Mouse (Mus musculus) lung, adult 18-20 months (tissue): ENCODE data around the gene Nono.

Source experiments
- DNase-seq, 2 experiments: peaks; one replicate each; pipeline ENCODE4 v3.0.0; 2022; ENCODE audit warnings: mixed read lengths in 2 of 2

Gene Nono

DNA sequence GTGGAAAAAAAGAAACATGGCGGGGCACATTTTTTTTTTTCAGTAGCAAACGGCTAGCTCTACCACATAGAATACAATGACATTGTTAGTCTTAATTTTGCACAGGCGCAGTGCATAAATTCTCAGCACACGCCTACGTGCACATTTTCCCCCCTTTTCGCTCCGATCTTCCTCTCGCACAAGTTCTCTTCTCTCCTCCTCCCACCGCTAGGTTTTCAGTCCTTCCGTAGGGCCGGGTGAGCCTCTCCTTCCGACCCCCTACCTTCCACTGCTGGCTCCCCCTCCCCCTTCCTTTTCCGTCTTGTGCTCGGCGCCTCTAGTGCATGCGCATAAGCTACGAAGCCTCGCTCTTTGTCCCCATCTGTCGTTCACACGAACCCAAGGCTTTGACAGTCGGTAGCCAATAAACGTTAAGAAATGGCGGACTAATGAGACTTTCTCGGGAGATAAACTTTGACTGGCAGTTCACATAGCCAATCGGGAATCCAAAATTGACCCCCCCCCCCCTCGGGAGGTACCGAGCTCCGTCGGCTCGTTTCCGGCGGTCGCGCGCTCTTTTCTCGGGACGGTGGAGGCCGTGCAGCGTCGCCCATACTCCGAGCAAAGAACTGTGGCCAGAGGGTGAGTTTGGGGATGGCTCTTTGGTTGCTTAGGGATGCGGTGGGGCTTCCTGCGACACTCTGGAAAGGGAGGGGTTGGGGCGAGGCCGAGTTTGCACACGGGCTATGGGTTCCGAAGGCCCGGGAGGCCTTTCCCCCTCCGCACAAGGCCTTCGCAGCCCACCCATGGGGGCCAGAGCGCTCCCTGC lies at the start of gene Nono:
Gene Nono, plus strand, starts transcription at position 177 of the 808 bp plus-strand sequence.
- DNase-seq: peak; percentile 87 to 90

DNA sequence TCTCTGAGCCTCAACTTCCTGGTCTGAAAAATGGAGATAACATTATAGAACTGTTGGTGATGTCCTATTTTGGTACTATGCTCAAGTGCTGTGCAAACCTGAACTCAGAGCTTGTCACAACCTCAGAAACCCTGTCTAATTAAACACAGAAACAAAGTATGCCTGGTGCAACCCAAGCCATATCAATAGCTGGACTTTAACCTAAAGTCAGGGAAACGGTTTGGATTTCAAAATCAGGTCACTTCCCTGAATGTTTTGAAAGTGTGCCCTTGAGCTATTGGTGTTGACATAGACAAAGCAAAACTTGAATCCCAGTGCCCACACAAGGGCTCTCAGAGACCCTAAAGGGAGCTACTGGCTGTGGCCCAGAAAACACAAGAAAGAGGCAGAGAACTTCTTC lies 49.4 kb upstream of the Nono start:
- DNase-seq: peak; percentile 8 to 17

DNA sequence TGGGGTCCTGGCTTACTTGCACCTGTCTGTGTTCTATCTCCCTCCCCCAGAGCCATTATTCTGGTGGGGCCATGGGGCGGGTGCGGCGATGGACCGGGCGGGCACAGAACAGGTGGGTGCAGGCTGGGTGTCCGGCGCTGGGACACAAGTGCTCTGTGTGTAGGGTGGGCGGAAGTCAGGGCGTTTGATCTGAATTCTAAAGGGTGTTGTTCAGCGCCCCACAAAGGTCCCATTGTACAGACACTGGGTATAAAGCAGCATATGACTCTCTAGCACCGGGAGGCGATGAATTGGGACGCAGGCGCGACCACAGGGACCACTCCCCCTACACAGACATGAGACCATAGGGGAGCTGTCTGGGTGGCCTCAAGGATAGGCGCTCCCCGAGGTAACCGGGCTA lies 45.7 kb upstream of the Nono start:
- no peak for DNase-seq

DNA sequence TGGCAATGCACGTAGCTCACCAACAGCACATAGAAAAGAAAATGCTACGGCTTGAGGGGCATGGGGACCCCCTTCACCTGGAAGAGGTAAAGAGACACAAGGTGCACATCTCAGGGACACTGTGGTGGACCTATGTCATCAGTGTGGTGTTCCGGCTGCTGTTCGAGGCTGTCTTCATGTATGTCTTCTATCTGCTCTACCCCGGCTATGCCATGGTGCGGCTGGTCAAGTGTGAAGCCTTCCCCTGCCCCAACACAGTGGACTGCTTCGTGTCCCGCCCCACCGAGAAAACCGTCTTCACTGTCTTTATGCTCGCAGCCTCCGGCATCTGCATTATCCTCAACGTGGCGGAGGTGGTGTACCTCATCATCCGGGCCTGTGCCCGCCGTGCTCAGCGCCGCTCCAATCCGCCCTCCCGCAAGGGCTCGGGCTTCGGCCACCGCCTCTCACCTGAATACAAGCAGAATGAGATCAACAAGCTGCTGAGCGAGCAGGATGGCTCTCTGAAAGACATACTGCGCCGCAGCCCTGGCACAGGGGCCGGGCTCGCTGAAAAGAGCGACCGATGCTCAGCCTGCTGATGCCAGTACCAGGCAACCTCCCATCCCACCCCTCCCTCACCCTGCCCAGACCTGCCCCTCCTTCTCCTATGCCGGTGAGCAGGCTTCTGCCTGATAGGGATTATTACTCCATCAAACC lies 44.5 kb upstream of the Nono start:
- DNase-seq: no peak

DNA sequence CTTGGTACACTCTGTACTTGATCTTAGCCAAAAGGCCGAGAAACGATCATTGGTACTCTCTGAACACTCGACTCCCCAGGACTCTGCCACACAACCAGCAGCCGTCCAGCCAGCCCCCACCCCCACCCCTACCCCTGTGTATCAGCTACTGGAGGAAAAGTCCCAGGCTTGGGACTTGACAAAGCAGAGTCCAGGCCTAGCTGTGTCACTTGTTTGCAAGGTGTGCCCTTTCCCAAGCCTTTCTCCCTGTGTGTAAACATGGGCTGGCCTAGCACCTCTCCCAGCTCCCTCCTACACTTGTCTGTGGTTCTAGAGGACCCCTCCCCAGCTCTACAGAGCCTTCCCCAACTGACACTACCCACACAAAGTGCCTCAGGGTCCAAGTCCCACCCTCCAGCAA lies 42.9 kb upstream of the Nono start:
- DNase-seq: no peak

DNA sequence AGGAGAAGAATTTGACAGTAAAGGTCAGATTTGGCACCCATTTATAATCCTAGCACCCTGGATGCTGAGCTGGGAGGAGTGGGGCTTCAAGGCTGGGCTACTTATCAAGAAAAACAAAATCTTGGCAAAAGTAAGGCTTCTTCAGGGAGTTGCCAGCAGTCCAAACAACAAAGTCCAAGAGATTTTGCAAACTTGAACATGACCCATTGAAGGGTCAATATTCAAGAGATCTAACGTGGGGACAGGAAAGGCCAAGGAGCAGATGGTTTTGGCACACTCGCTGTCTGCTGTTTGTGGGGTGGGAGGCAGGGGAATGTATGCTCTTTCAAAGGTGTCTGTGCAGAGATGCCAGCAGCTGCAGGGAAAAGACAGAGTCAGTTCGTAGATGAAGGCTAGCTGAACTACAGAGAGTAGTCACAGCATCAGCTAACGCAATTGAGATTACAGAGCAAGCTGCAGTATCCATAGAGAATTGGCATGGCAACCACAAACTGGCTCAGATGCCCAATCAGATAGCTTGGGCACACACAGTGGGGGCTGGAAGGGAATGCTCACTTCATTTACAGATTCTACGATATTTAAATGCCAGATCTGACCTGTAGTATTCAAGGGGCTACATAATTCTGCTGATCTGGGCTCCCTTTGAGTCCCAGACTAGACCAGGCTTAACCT lies 40.1 kb upstream of the Nono start:
- no peak for DNase-seq

DNA sequence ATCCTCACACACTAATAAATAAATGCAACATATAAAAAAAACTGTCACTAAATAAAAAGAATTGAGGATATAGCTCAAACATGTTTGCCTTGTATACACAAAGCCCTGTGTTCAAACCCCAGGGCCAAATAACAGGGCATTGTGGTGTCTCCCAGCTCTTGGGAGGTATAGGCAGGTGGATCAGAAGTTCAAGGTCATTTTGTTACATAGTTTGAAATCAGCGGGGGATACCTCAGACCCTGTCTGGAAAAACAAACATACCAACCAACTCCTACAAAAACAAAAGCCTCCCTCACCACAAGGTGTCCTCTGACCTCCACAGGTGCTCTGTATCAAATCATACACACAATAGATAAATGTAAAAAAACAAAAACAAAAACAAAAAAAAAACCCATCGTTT lies 34.8 kb upstream of the Nono start:
- DNase-seq: no peak

DNA sequence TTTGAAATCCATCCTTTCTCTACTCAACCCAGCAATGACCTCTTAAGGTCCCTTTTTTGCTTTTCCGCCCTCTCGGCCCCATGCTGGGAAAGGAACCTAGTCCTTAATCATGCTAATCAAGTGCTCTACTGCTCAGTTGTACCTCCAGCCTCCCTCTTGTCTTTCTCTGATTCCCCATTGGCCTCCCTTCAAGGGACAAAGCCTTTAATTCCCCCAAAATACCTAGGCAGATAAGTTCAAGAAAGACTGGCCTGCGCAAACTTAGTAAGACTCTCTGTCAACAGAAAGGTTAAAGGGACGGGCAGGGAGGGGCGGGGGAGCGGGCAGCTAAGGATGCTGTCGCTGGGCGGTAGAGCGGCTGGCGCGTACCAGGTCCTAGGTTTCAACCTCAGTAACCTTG lies 32.7 kb upstream of the Nono start:
- no peak for DNase-seq

DNA sequence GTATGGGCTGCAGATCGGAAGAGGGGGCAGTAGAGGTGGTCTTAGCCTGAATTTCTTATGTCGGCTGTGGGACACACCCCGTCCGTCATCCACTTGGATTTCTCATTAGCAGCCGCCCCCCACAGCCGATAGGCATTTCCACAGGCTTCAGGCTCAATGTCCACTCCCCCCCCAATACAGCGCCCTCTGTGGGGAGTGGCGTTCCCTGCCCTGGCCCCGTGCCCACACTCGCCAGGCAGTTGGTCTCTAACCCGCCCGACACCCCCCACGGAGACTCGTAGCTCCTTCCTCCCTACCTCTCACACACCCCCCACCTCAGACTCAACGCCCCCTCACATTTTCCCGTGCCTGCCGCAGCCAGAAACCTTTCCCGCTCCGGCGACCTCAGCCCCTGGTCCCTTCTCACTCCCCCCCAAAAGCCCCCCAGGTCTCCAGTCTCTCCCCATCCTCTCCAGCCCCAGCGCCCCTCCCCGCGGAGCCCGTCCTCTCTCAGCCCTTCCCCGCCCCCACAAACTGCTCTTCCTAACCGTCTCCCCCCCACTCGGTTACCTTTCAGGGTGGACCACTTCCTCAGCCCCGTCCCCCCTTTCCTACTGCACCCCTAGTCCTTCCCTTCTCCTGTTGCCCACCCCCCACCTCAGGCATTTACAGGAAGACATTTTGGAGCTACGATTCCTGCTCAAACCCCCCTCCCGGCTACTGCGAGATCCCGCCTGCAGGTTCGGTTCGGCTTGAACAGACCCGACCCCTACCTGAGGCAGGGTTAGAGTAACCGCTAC lies 10.0 kb upstream of the Nono start:
- peak; percentile 31 to 63 for DNase-seq

DNA sequence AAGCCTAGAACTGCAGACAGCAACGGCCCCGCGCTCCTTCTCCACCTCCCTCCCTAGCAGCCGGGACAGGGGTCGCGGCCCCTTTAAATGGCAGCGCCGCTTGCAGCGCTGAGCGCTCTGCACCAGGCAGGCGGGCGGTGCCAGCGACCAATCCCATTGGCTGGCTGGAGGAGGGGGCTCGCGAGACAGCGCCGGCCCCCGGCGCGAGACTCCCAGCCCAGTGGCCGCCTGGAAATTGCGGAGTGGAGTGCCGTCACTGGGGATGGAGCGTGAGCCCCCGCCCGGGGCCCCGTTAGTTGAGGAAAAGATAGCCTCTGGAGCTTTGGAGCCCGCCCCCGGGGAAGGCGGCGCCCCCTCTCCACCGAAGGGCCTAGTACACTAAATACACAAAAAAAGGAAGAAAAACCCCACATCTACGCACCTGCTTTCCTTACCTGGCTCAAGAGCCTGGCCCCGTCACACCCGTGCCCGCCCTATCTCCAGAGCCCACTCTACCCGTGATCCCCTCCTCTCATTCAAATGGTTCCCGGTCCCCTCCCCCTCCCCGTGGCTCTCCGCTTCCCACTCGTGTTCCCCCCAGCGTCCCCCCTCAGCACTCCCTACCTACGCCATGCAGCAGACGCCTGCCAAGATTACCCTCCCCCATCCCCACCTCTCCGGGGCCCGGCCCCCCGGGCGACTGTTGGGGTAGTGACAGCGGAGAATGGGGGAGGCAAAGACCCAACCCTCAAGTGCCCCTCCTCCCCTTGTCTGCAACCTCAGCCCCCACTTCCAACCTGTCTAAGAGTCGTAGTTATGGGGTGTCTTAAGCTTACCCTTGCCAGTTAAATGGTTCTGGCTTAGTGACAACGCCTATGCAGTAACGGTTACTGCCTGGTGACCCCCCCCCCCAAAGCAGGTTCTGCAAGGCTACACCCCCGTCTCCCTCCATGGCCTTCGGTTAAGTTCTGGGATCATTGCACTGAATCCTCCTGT lies 9.1 kb upstream of the Nono start:
- peak; percentile 86 to 89 for DNase-seq

DNA sequence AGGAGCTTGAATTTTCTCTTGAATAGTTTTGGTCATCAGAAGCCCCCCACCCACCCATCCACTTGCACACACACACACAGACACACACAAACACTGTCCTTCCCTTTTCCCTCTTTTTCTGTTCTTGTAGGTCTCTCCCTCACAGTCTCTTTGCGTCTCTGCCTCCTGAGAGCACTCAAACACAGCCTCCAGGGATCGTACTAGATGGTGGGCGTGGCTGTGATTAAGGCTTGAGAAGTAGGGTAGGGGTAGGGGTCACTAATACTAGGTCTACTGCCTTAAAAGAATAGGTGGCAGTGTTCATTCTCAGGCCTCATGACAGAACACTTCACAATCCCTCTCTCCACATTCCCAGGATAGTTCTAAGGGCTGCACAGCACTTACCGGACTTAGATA lies 8.4 kb upstream of the Nono start, which contains the start of gene Zmym3:
Gene Zmym3, minus strand, starts transcription at position 150 of the 396 bp plus-strand sequence.
- DNase-seq: peak in 1 of 2 experiments; percentile 17

DNA sequence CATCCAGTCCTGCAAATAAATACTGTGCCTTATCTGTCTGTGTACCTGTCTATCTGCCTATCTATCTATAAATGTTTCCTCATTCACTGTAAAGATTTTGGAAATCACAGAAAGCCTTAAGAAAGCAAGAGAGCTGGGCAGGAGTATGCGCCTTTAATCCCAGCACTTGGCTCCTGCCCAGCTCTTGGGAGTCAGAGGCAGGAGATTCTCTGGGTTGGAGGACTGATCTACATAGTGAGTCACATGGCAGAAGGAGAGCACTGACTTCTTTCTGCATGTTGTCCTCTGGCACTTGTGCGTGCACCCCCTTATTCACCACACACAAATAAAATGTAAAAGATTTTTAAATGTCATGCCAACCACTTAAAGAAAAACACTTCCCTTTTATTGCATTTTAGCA lies 5.7 kb upstream of the Nono start:
- DNase-seq: no peak

DNA sequence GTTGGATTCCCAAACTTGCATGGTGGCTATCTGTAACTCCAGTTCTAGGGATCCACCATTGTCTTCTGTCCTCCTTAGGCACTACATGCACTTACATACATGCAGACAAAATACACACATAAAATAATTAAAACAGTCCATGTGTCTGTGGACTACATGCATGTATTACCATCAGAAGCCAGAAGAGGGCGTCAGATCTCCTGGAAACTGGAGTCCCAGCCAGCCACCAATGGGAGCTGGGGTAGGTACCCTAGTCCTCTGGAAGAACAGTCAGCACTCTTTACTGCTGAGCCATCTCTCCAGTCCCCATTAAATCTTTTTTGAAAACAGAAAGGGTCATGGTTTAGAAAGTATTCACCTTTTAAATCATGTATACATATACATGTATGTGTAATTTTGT lies 1.3 kb upstream of the Nono start:
- DNase-seq: peak in 1 of 2 experiments; percentile 34

DNA sequence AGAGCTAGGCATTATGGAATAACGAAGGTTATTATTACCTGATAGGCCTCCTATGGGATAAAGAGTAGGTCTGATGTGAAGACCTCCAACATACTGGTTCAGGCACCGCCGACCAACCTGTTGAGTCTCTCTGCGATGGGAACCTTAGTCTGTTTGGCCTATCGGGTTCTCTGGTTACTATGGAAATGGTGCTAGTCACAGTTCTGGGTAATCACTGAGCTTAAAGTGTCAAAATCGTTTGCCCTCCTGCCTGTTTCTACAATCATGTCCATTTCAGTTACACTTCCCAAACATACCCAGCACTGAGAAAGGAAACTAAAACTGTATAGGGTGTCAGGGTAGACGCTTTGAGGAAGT lies 355 bp upstream of the Nono start:
- no peak for DNase-seq

DNA sequence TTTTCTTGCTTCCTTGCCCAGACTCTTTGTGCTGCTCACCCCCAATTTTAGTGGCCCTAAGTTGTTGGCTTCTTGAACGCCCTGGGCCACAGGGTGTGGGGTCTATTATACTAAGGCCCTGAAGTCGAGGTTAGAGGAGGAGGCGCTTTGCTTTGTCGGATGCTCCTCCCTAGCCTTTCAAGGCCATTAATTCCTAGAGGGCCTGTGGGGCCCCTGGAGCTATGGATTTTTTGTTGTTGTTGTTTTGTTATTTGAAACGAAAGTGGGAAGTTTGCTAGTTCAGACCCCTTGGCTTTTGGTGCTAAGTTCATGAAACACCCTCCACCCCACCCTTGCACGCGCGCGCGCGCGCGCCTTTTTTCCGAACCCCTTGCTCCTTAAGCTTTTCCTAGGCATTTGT lies 858 bp downstream of the Nono start:
- peak in 1 of 2 experiments; percentile 7 for DNase-seq

DNA sequence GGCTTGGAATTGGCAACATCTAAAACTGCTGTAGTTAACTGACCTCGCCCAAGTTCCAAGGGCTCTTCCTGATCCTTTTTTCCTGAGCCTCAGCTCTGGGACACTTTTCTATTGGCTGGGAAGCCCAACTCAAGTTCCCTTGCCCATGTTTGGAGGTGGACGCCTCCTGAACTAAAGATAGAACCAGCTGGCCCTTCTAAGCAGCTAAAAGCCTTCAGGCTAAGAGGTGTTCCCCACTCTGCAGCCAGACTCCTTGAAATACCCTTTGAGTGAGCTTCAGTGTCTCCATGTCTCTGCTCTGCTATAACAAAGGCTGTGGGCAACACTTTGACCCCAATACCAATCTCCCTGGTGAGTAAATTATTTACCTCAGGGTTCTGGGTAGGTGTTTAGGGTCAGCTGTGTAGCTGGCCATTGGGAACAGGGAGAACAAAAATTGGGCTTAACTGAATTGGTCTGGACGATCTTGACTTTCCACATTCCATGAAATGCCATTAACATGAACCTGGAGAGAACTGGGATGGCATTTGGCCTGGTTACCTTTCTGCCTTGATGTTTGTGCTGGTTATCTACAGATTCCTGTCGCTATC lies 19.9 kb downstream of the Nono start, which contains the start of gene Itgb1bp2:
Gene Itgb1bp2, plus strand, starts transcription at position 203 of the 590 bp plus-strand sequence.
- peak; percentile 5 to 11 for DNase-seq

DNA sequence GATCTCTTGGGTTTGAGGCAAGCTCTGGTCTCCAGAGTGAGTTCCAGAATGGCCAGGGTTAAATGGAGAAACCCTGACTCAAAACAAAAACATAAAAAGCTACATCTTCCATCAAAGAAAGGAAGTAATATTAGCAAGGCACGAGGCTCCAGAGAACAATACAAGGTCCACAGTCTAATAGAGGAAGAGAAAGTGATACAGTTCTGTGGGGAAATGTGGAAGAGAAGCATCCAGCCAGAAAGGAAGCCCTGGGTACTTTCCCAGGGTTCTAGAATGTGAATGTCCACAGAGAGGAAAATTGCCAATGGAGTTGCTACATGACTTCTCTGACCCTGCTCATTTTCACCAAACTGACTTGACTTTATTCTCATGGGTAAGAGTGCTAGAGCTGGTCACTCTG lies 22.0 kb downstream of the Nono start:
- DNase-seq: no peak

DNA sequence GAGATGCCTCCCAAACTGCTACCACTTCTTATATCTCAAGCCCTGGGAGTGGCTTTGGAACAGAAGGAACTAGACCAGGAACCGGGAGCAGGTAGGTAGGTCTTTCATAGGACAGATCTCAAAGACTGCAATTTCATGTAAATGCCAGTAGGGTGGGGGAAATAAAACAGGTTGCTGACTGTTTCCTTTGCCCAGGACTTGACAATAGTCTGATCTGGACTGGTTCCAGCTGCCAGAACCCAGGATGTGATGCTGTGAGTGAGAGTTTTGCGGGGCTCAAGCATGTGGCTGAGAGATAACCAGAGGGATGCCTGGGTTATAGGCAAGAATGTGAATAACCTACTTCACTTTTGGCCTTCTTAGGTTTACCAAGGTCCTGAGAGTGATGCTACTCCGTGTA lies 22.5 kb downstream of the Nono start:
- DNase-seq: no peak

DNA sequence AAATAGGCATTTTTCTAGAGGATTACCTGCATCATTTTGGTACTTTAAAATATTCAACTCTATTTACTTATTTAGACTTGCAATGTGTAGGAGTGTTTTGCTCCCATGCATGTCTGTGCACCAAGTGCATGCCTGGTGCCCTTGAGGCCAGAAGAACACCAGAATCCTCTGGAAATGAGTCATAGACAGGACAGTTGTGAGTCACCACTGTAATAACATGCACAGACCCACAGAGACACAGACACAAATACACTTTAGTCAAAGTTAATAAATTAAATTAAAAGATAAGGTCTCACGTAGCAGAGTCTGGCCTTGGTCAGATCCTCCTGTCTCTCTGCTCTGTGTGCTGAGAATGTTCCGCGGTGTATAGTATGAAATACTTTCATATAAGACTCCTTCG lies 43.1 kb downstream of the Nono start:
- DNase-seq: no peak

DNA sequence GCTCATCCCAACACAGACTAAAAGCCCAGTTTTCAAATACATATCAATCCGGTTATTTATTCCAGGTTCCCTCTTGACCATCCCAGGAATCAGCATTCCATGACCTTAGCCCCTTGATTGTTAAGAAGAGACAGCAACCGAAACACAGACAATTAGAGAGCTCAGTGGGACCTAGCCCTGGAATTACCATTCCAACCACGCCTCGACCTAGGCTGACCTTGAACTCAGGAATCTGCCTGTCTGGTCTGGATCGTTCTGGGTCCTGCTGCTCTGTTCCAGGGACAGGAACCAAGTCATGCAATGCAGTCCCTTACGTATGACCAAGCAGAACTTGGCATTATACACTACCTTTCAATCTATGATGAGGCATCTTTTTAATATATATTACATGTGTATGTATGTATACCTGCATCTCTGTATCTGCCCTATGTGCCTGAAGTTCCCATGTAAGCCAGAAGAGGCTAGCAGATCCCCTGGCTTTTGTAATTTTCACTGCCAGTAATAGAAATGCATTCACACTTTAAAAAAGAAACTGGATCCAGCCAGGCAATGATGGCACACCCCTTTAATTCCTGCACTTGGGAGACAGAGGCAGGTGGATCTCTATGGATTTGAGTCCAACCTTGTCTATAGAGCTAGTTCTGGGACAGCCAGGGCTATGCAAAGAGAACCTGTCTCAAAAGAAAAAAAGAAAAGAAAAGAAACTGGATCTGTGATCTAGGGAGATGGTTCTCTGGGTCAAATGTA lies 52.7 kb downstream of the Nono start:
- DNase-seq: no peak
